Mouse (Mus musculus) retina, postnatal 7 days (tissue): ENCODE data around the gene Ubc.
"Not testable (repeated sequence)": the region's sequence is repeated elsewhere in the genome, so short reads cannot be mapped to it uniquely, and the experiment has no call there.

ENCODE experiments used
- DNase-seq: peaks from one replicate; pipeline ENCODE4 v3.0.0-alpha.2; 2012; ENCODE audit warnings: low read depth, low spot score

The Ubc gene

DNA sequence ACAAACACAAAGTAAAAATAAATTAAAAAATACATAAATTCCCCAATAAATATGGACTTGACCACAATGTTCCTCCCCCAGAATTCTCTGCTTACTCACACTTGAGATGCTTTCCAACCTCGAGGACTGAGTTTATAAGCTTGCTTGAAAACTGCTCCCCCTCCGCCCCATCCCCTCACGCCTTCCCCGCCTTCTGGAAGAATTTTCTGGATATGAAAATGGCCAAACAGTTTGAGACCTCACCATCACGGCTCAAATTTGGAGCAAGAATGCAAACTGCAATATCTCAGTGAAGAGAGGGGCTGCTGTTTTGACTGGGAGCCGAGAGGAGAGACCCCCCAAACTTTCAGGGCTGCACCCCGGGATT is 14.5 kb upstream of the Ubc start:
- no peak for DNase-seq

DNA sequence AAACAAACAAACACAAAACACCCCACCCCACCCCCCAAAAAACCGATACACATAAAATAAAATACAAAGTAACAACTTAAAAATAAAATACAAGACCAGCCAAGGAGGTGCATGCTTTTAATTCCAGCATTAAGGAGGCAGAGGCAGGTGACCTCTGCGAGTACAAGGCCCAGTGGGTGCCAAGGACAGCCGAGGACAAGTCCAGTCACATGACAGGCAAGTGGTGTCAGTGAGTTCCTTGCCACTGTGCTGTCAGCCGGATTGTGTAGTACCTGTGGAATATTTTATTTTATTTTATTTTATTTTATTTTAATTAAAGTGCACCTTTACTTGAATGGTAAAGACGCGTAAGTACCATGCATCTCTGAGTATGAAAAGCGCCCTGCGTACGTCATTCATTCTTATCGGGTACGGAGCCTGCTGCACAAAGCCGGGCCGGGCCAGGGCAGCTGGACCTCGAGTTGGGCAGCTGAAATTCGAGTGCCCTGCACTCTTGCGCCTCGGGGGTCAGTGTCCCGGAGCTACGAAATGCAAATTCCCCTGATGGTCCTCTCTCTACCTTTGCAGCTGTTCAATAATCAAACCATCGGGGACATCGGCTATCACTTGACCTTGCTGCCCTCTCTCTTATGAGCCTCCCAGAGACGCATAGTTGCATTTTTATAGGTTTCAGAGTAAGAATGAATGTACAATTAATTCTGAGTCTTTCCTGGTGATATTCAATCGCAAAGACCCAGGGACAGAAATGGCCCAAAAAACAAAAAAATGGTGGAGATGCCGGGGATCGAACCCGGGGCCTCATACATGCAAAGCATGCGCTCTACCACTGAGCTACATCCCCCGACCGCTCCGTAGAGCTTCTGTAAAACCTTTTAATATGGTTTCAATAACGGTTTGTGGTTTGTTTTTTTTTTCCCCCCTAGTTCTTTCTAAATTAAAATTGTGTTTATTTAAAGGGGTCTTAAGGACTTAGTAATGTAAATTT is 13.8 kb upstream of the Ubc start:
- DNase-seq: peak; percentile 45

DNA sequence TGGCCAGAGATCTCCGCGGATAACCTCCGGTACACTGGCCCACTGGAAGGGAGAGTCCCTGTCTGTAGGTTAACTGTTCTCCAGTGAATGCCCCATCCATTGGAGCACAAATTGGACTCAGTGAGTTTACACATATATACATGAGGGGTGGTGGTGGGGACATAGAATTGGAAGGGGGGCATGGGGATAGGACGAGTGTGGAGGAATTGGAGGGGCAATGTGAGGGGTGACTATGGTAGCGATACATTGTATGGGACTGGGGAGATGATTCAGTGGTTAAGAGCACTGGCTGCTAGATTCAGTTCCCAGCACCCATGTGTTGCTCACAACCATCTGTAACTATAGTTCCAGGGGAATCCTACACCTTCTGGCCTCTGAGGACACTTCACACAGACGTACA is 13.0 kb upstream of the Ubc start:
- no peak for DNase-seq

DNA sequence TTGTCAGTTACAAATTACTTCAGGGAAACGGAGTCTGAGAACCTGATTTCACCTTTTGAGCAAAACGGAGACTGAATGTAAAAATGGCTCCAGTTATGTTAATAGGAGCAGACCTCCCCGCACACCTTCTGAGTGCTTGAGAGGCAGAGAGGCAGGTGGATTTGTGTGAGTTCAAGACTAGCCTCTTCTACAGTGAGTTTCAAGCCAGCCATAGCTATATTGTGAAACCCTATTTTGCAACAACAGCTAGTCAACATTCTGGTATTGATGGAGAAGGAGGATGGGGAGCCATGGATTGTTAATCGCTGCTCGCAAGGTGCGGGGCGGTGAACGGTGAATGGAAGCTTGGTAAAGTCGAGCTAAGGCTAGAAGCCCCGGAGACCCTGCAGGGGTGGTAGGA is 12.5 kb upstream of the Ubc start:
- no peak for DNase-seq

DNA sequence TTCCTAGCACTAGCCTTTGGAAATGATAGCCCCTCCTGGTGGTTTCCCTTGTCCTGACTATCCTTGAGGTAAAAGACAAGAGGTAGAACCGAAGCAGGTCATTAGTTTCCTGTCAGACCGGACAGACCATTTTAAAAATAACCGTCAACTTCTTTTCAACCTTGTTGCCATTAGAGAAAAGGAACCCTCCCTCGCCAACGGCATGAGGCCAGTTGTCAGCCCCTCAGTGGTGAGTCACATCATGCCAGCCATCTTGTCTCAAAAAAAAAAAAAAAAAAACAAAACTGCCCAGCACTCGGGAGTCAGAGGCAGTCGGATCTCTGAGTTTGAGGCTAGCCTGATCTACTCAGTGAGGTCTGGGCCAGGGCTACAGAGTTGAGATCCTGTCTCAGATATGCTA is 10.9 kb upstream of the Ubc start:
- no peak for DNase-seq

DNA sequence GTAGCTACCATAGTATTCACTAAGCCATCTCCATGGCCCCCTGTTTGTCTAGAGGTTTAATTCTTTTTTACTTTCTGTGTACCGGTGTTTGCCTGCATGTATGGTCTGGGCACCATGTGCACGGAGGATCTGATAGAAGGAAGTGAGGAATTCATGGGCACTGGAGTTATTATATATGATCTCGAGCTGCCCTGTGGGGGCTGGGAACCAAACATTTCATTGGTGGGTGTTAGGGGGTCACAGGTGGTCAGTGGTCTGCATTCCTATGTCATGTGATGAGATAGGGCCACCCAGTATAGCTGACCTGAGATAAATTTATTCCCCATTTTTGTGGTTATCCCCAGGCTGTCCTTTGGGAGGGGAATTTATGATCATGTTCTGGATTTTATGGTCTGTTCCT is 5.0 kb upstream of the Ubc start:
- DNase-seq: no peak

DNA sequence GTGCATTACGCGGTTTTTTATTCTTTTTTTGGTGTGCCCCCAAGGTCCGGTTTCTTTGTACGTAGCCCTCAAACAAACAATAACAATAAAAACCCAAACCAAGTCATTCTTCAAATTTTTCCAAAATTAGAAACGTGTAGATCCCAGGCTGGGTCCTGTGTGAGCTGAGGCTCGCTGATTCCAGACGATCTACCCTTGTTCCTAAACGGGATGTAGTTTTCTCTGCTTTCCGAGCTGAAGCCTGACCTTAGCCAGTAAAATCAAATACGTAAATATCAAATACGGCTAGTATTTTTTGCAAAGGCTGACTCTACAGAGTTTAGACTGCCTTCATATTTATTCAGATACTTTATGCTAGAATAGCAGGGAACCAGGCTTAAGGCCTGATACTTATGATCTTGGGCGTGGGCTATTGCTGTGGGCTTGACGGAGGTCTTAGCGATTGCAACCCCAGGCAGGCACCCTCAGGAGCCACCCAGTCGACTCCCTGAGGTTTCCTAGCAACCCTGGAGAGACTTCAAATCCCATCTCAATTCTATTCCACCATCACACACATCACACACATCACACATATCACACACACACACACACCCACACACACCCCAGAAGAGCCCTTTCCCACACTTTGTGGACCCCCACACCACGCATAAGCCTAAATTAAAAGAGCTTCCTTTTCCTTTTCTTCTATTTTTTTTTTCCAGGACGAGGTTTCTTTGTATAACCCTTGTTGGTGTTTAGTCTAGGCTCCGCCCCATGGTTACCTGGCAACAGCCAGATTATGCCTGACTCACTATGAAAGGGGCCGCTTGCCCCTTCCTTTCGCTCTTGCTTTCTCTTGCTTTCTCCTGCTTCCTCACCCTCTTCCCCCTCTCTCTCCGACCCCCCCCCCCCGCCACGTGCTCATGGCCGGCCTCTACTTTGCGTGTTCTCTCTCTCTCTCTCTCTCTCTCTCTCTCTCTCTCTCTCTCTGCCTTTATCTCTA is 3.9 kb upstream of the Ubc start:
- DNase-seq: peak; percentile 47

DNA sequence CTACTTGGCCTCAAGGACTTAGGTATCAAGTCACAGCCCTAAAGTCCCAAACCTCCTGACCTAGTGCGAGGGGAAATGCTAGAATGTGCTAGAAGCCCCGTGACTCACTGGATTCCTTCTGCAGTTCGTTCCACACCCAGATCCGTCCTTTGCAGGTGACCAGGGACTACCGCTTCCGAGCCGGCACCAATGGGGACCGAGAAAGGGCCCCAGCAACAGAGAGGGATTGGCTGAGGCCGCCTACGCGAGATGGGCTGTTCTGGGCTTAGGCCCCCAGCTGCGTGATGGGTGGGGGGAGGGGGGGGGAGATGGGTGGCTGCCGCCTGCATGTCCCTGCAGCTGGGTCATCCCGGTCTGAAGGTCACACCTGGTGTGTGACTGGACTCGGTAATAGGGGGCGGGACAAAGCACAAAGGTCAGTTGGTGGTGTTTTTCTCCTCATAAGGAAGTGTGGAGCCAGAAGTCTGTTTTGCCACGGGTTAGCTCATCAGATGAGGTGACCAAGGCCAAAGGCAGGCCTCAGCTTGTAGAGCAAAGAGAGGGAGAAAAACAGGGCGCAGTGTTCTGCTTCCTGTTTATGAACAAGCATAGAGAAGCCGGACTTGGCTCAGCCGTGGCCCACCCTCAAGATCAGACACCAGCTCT is 3.1 kb upstream of the Ubc start:
- peak; percentile 87 for DNase-seq

DNA sequence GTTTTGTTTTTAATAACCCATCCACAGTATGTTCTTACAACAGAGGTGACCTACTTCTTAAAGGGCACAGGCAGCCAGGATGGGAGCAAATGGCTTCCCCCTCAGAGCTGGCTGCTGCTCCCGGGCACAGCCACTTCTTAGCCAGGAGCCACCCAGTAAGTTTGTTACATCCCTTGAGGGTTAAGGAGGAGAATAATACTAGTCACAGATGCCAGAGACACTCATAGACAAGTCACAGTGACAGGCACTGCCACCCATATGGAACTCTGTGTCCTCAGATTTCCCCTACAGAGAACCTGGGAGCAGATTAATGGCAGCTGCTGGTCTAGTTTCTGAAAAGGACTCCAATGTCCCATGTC is 2.6 kb upstream of the Ubc start:
- no peak for DNase-seq

DNA sequence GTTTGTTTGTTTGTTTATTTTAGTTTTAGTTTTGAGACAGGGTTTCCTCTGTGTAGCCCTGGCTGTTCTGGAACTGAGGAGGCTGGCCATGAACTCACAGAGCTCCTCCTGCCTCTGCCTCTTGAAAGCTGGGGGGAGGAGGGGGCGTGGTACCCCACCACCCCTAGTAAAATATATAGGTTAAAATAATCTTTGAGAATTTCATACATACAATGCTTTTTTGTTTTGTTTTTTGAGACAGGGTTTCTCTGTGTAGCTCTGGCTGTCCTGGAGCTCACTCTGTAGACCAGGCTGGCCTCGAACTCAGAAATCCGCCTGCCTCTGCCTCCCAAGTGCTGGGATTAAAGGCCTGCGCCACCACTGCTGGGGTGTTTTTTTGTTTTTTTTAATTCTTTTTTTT is 2.2 kb upstream of the Ubc start:
- DNase-seq: not testable (repeated sequence)

DNA sequence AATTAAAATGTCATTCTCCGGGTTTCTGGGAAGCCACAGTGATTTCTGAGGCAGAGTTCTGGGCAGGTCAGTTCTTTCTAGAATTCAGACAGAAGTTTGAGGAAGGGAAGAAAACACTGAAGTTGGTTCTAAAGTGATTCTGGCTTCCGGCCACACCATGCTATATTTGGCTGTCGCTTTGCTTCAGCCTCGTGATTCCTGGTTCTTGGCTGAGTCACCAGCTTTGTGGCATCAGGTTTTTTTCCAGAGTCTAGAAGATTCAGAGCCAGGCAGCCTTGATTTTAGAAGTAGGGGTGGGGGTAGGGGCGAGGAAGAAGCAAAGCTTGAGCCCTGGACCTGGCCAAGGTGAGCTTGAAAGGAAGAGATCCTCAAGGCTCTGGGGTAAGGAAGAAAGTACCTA is 1.6 kb upstream of the Ubc start:
- DNase-seq: no peak

DNA sequence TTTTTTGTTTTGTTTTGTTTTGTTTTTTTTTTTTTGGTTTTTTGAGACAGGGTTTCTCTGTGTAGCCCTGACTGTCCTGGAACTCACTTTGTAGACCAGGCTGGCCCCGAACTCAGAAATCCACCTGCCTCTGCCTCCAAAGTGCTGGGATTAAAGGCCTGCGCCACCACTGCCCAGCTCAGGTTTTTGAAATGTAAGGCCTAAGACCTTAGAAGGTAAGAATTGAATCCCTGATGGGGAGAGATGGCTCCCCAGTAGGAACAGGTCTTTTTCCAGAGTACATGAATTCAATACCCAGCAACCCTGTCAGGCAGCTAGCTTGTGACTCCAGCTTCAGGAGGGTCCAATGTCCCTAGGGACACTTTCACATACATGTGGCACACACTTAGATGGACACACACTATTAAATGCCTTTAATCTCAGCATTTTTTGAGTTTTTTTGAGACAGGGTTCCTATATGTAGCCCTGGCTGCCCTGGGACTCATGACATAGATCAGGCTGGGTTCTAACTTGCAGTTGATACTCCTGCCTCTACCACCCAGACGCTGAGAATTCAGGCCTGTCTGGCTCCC is 990 bp upstream of the Ubc start:
- no peak for DNase-seq

DNA sequence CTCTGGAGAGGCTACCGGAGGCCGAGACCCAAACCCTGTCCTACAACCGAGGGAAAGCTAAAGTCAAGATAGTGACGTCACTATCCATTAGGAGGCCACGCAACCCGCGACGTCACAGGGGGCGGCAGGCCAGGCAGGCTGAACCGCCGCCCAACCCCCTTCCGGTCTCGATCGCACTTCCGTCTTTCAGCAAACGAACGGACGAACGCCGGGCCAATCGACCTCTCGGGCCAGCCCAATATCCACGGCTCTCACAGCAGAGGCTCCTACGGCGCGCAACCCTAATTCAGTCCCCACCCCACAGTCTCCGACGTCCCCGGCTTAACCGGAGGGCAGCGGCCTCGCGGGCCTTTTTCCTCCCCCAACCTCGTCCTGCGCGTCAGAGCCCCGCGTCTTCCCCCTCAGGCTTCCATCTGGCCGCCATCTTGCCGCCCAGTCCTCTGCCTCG is 847 bp downstream of the Ubc start, which contains the start of gene Gm10382:
Gene Gm10382 (plus strand): TSS at position 192 of the 448 bp plus-strand sequence.
- peak; percentile 53 for DNase-seq

DNA sequence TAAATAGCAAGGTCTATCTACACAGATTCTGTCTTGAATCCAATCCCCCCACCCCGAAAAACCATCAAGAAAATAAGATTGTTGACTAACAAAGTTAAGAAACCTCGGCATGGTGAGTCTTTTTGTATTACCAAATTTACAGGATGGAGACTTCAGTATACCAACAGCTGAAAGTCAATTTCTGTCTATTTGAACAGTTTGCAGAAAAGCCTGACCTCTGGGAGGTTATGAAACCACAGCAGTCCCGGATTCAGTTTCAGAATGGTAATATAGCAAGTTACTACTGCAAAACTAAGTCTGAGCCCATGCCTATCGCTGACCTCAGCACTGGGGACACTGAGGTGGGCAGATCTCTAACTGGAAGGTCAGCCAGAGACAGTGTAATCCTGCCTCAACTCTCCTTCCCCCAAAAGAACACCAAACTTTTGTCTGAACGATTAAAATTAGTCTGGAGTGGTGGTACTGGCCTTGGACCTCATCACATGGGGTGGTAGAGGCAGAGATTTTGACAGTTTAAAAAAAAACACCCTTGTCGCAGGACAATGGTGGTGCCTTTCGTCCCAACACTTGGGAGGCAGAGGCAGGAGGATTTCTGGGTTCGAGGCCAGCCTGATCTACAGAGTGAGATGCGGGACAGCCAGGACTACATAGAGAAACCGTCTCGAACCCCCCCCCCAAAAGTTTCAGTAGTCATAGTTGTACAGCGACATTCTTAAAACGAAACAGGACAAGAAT is 1.5 kb downstream of the Ubc start:
- DNase-seq: no peak

DNA sequence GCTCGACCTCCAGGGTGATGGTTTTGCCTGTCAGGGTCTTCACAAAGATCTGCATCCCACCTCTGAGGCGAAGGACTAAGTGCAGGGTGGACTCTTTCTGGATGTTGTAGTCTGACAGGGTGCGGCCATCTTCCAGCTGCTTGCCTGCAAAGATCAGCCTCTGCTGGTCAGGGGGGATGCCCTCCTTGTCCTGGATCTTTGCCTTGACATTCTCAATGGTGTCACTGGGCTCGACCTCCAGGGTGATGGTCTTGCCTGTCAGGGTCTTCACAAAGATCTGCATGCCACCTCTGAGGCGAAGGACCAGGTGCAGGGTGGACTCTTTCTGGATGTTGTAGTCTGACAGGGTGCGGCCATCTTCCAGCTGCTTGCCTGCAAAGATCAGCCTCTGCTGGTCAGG is 2.7 kb downstream of the Ubc start:
- DNase-seq: not testable (repeated sequence)

DNA sequence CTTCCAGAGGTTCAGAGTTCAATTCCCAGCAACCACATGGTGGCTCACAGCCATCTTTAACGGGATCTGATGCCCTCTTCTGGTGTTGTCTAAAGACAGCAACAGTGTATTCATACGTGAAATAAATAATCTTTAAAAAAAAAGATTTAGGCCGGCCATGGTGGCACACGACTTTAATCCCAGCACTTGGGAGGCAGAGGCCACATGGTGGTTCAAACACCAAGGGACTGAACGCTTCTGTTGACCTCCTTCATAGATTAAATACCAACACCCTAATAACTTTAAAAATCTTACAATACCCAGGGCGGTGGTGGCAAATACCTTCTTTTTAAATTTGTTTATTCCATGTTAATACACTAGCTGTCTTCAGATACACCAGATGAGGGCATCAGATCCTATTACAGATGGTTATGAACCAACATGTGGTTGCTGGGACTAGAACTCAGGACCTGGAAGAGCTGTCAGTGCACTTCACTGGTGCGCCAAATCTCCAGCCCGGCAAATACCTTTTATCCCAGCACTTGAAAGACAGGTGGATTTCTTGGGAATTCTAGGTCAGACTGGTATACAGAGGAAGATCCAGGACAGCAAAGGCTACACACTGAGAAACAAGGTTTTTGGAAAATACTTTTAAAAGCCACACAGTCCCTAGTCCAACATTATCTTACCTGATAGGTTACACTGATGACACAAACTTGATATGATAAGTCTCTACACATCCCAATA is 4.6 kb downstream of the Ubc start:
- DNase-seq: no peak

DNA sequence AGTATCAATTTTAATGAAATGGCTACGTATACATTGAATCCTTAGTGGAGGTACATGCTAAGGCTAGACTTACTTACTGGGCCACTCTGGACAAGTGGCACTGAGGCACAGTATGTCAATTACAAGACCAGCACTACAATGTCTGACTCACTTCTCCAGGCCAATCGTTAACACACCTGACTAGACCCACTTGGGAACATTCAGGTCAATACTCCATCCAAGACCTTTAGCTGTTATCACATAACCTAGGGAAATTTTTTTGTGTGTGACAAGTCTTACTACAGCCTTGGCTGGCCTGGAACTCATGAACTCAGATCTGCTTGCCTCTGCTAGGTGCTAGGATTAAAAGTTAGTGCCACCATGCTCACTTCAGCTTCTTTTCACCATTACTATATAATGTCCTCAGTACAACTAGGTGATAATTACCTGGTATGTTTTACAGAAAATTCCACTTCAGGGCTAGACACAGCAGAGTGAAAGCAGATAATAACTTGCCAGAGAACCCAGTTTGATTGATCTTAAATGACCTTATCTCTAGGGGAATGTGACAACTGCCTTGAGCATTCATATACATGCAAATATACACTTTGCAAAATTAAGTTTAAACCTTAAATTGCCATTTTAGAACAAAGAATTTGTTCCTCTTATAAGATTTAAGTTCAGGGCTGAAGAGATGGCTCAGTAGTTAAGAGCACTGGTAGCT is 5.3 kb downstream of the Ubc start:
- no peak for DNase-seq

DNA sequence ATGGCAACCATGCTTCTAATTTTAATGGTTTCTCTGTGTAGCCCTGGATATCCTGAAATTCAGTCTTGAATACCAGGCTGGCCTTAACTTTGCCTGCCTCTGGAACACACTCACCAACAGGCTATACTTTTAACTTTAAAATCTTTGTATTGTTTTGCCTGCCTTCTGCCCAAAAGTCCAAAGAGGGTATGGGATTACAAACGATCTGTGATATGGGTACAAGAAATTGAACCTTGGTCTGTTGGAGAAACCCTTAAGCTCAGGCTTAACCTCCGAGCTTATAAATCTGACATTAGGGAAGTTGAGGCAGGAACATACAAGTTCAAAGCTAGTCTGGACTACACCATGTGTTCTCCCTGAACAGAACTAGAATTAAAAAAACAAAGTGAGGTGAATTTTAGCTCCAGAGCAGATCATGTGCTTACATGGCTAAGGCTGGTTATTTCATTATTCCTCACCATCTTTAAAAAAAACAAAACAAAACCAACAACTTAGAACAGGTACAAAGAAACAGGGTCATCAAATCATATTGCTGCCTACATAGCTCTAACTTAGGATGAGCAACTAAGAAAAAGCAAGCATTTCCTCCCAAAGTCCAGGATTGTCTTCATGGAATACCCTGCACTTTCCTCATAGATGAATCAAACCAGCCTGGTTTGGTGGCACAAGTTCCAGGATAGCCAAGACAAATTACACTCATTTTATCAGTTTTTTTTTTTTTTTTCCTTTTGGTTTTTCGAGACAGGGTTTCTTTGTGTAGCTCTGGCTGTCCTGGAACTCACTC is 6.2 kb downstream of the Ubc start:
- no peak for DNase-seq
